Mouse (Mus musculus): ENCODE data around the gene Adgrf1. TPM values are rescaled to one million over a fixed set of nuclear protein-coding genes. Genes with fewer than 3 reads are reported as not detected.

The Adgrf1 gene
- total and polyA plus RNA-seq, 3 experiments = 0.05 TPM; not detected in 2

DNA sequence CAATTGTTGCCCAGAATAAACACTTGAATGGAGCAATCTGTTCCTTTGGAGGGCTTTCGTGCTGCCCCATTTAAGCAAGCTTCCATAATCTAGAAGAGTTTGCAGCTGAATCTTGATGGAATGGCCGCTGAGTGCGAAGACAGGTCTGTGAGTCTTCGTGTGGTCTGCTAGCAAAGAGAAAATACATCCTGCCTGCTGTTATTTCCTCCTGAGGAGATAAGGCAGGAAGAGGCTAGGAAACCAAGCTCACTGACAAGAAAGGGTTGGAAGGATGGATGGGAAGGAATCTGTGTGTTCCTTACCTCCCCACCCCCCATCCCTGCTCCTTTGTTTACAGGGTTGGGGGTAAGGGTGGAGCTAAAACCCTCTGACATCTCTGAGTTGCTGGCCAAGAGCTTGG is 103.9 kb downstream of the Adgrf1 start:
- DNase-seq (ENCODE audit: low spot score) (no peak), ATAC-seq (ENCODE audit: extremely low read depth, insufficient number of reproducible peaks, low FRiP score, poor library complexity, severe bottlenecking) (no peak)
- H3K27me3 ChIP-seq (ENCODE audit: insufficient read depth, low read length) = no peaks in the 10 kb centered on the region
- H3K36me3 ChIP-seq (replicated peaks) = no peaks in the 10 kb centered on the region
- H3K4me1 ChIP-seq (ENCODE audit: insufficient read depth, low read depth, low read length) = no peaks in the 10 kb centered on the region
- TF ChIP-seq POLR2AphosphoS5 (IDR thresholded peaks at IDR 0.05; ENCODE audit: insufficient replicate concordance, low read depth, low read length) (no peak), GATA2 (IDR thresholded peaks at IDR 0.05; ENCODE audit: borderline replicate concordance, low read depth, low read length) (no peak), GATA1 (IDR thresholded peaks at IDR 0.05; ENCODE audit: borderline replicate concordance, low read length) (no peak), TAL1 (conservative IDR thresholded peaks at IDR 0.05; ENCODE audit: low read depth, low read length) (no peak)
- no peak overlapping the region for H3K4me3 ChIP-seq (ENCODE audit: low read depth, low read length)
- peaks cover 51% of the 10 kb centered on the region for H3K9me3 ChIP-seq (replicated peaks)

Other genes with a start within 250 kb of the Adgrf1 start
- not detected in 2 replicates for gene Adgrf5, start 90.1 kb downstream of the Adgrf1 start, total RNA-seq (2014; fragmentation: Nextera tagmentation)
- gene Adgrf5, start 90.1 kb downstream of the Adgrf1 start, total RNA-seq (2017) = 0.05 and 0.06 TPM in 2 replicates
- not detected in 2 replicates for gene Adgrf5, start 90.1 kb downstream of the Adgrf1 start, polyA plus RNA-seq (2012)
- not detected in 2 replicates for gene Mep1a, start 232.5 kb downstream of the Adgrf1 start, total RNA-seq (2014; fragmentation: Nextera tagmentation)
- not detected in 2 replicates for gene Mep1a, start 232.5 kb downstream of the Adgrf1 start, total RNA-seq (2017)
- not detected in 2 replicates for gene Mep1a, start 232.5 kb downstream of the Adgrf1 start, polyA plus RNA-seq (2012)